Mouse (Mus musculus) liver, embryonic 14.5 days (tissue): ENCODE results near the gene Bglap2.
"Not testable (repeated sequence)": the region's sequence is repeated elsewhere in the genome, so short reads cannot be mapped to it uniquely, and the experiment has no call there.

Source experiments
- CTCF ChIP-seq: IDR thresholded peaks from 2 replicates; pipeline ENCODE4 v1.5.1; 2016; ENCODE audit warnings: antibody characterized with exemption, low read depth, control low read depth
- EP300 ChIP-seq: IDR thresholded peaks from 2 replicates; pipeline ENCODE4 v1.6.1; 2016; ENCODE audit warnings: antibody characterized with exemption, low read depth

- not testable (repeated sequence) for TF ChIP-seq EP300, CTCF
Observed at GRCm38 (mm10) chr3:88376644-88377043, 1.9 kb downstream of the Bglap2 start.
